Mouse (Mus musculus): ENCODE results near the gene Ralgps1. TPM values are rescaled to one million over a fixed set of nuclear protein-coding genes. Genes with fewer than 3 reads are reported as not detected.
A peak's percentile ranks its signal among the peaks of the same experiment; 100 is the strongest.

The Ralgps1 gene
- polyA plus RNA-seq, 1 experiment: 20.4 TPM

DNA sequence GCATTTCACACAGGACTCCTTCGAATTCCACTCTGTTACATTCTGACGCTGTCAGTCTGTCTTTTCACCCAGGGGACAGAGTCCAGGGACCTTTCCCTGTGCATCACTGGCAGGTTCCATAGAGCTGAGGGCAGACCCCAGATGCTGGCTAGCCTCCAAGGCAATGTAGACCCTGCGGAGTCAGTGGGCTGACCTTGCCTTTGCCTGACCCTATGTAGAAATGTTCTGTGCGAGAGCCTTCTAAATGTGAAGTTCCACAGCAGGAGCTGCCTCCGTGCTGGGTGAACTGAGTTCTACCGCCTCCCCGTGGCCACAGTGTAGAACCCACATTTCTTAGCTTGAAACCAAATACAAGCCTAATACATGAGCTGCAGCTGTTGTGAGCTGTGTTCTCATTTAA lies 30.9 kb upstream of the Ralgps1 start:
- TF ChIP-seq CTCF (IDR thresholded peaks at IDR 0.05; ENCODE audit: borderline replicate concordance, control insufficient read depth, extremely low read depth, insufficient read depth, low read length, poor library complexity) (peak; percentile 59; the same call in 1 of the 2 replicates), POLR2A (IDR thresholded peaks at IDR 0.05; ENCODE audit: control insufficient read depth, extremely low read depth, insufficient read depth, low read length, poor library complexity) (no peak)
- no peak overlapping the region for H3K27ac ChIP-seq (ENCODE audit: control insufficient read depth, insufficient read depth, low read length)
- H3K27me3 ChIP-seq (ENCODE audit: control insufficient read depth, insufficient read depth, low read length): no peaks in the 10 kb centered on the region
- peak; percentile 51 for DNase-seq
- H3K36me3 ChIP-seq (ENCODE audit: control insufficient read depth, insufficient read depth, low read length): no peaks in the 10 kb centered on the region
- WGBS: 57% methylated on average over 7 of the region's 7 CpGs
- no peak overlapping the region for H3K4me3 ChIP-seq (ENCODE audit: control insufficient read depth, insufficient read depth, low read length)
- H3K4me1 ChIP-seq (replicated peaks; ENCODE audit: control insufficient read depth, insufficient read depth, low read length): peaks cover 14% of the 10 kb centered on the region

DNA sequence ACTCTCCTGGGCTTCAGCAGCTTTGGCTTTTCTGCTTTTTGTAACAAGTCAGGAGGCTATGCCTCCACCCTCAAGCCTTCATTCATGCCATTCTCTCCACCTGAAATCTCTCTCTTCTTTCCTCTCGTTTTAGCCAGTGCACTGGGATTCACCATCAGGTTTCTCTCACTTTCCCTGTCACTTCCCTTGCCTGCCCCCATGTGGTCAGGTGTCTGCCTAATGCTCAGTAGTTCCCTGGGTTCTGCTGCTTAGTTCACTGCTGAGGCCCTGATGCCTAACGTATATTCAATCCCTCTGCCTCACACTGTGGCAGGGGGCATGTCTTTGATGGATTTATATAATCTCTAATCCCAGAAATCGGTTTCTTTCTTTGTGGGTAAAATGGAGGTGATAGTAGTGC lies 29.9 kb upstream of the Ralgps1 start:
- Histone ChIP-seq H3K27me3 (ENCODE audit: control insufficient read depth, insufficient read depth, low read length) (no peaks in the 10 kb centered on the region), H3K4me3 (ENCODE audit: control insufficient read depth, insufficient read depth, low read length) (no peak overlapping the region), H3K36me3 (ENCODE audit: control insufficient read depth, insufficient read depth, low read length) (no peaks in the 10 kb centered on the region), H3K27ac (ENCODE audit: control insufficient read depth, insufficient read depth, low read length) (no peak overlapping the region), H3K4me1 (replicated peaks; ENCODE audit: control insufficient read depth, insufficient read depth, low read length) (peaks cover 14% of the 10 kb centered on the region)
- 74% methylated on average over 3 of the region's 3 CpGs for WGBS
- TF ChIP-seq CTCF (IDR thresholded peaks at IDR 0.05; ENCODE audit: borderline replicate concordance, control insufficient read depth, extremely low read depth, insufficient read depth, low read length, poor library complexity) (no peak), POLR2A (IDR thresholded peaks at IDR 0.05; ENCODE audit: control insufficient read depth, extremely low read depth, insufficient read depth, low read length, poor library complexity) (no peak)
- peak; percentile 16 for DNase-seq

DNA sequence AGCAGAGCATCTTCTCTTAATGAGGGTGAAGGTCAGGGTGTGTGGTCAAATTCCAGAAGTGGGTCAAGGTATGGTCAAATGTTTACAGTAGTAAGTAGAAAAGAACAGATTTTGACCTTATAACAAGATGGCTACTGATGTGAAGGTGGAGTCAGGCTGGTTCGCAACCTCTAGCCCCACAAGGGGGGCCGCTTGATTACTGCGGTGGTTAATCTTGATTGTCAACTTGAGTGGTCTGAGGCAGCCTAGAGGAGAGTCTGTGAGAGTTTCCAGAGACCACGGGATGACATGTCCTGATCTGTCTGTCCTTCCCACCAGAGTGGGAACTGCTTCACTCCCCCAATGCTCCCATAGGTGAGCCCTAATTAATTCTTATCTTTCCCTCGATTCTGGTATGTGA lies 29.3 kb upstream of the Ralgps1 start:
- no peak for DNase-seq
- H3K4me1 ChIP-seq (replicated peaks; ENCODE audit: control insufficient read depth, insufficient read depth, low read length): peaks cover 14% of the 10 kb centered on the region
- no peak overlapping the region for H3K4me3 ChIP-seq (ENCODE audit: control insufficient read depth, insufficient read depth, low read length)
- TF ChIP-seq POLR2A (IDR thresholded peaks at IDR 0.05; ENCODE audit: control insufficient read depth, extremely low read depth, insufficient read depth, low read length, poor library complexity): no peak
- no peak for TF ChIP-seq CTCF (IDR thresholded peaks at IDR 0.05; ENCODE audit: borderline replicate concordance, control insufficient read depth, extremely low read depth, insufficient read depth, low read length, poor library complexity)
- H3K27ac ChIP-seq (ENCODE audit: control insufficient read depth, insufficient read depth, low read length): no peak overlapping the region
- H3K27me3 ChIP-seq (ENCODE audit: control insufficient read depth, insufficient read depth, low read length): no peaks in the 10 kb centered on the region
- WGBS: 90% methylated on average over 5 of the region's 5 CpGs
- no peaks in the 10 kb centered on the region for H3K36me3 ChIP-seq (ENCODE audit: control insufficient read depth, insufficient read depth, low read length)

DNA sequence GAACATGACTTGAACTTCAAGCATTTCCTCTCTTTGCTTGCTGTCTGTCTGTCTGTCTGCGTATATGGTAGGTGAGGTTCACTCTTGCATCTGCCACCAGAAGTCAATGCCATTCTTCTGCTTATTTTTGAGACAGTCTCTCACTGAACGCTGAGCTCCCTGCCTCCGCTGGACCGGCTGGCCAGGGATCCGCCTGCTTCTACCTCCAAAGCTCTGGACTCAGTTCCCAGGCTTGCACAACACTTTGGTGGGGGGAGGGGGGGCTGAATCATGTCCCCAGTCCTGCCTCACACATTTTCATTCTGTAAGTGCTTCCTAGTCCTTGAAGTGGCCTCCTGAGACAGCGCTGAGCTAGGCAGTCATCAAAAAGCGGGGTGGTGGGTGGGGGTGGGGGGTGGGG lies 27.8 kb upstream of the Ralgps1 start:
- WGBS: 91% methylated on average over 7 of the region's 7 CpGs
- Histone ChIP-seq H3K36me3 (ENCODE audit: control insufficient read depth, insufficient read depth, low read length) (no peaks in the 10 kb centered on the region), H3K27me3 (ENCODE audit: control insufficient read depth, insufficient read depth, low read length) (no peaks in the 10 kb centered on the region), H3K4me3 (ENCODE audit: control insufficient read depth, insufficient read depth, low read length) (no peak overlapping the region), H3K4me1 (replicated peaks; ENCODE audit: control insufficient read depth, insufficient read depth, low read length) (peaks cover 11% of the 10 kb centered on the region), H3K27ac (ENCODE audit: control insufficient read depth, insufficient read depth, low read length) (no peak overlapping the region)
- TF ChIP-seq CTCF (IDR thresholded peaks at IDR 0.05; ENCODE audit: borderline replicate concordance, control insufficient read depth, extremely low read depth, insufficient read depth, low read length, poor library complexity) (no peak), POLR2A (IDR thresholded peaks at IDR 0.05; ENCODE audit: control insufficient read depth, extremely low read depth, insufficient read depth, low read length, poor library complexity) (no peak)
- no peak for DNase-seq

DNA sequence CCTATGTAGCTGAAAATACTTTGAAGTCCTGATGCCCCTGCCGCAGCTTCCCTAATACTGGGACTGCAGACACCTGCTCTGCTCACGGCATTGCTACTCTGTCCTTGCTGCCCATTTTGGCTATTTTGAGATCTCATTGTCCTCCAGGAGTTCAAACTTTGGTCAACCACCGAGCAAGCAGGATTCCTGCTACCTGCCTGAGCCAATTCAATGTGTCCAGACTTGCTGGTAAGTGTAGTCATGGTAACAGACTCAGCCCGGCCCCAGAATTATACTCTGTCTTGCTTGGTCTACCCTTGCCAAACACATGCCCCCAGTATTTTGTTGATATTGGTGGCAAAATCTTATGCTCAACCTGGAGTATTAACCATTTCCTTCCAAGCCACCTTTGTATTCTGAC lies 25.8 kb upstream of the Ralgps1 start:
- Histone ChIP-seq H3K27me3 (ENCODE audit: control insufficient read depth, insufficient read depth, low read length) (no peaks in the 10 kb centered on the region), H3K36me3 (ENCODE audit: control insufficient read depth, insufficient read depth, low read length) (no peaks in the 10 kb centered on the region), H3K4me1 (replicated peaks; ENCODE audit: control insufficient read depth, insufficient read depth, low read length) (no peaks in the 10 kb centered on the region), H3K27ac (ENCODE audit: control insufficient read depth, insufficient read depth, low read length) (no peak overlapping the region), H3K4me3 (ENCODE audit: control insufficient read depth, insufficient read depth, low read length) (no peak overlapping the region)
- no peak for TF ChIP-seq POLR2A (IDR thresholded peaks at IDR 0.05; ENCODE audit: control insufficient read depth, extremely low read depth, insufficient read depth, low read length, poor library complexity)
- no peak for TF ChIP-seq CTCF (IDR thresholded peaks at IDR 0.05; ENCODE audit: borderline replicate concordance, control insufficient read depth, extremely low read depth, insufficient read depth, low read length, poor library complexity)
- DNase-seq: no peak
- 87% methylated on average over 4 of the region's 4 CpGs for WGBS

DNA sequence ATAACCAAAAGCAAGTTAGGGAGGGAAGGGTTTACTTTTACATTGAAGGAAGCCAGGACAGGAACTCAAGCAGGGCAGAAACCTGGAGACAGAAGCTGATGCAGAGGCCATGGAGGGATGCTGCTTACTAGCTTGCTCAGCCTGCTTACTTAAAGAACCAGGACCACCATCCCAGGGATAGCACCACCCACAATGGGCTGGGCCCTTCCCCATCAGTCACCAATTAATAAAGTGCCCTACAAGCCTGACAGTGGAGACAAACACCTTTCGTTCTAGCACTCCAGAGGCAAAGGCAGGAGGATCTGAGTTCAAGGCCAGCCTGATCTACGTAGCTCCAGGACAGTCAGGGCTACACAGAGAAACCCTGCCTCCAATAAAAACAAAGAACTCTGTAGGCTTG lies 23.8 kb upstream of the Ralgps1 start:
- Histone ChIP-seq H3K36me3 (ENCODE audit: control insufficient read depth, insufficient read depth, low read length) (no peaks in the 10 kb centered on the region), H3K4me1 (replicated peaks; ENCODE audit: control insufficient read depth, insufficient read depth, low read length) (no peaks in the 10 kb centered on the region), H3K27me3 (ENCODE audit: control insufficient read depth, insufficient read depth, low read length) (no peaks in the 10 kb centered on the region), H3K27ac (ENCODE audit: control insufficient read depth, insufficient read depth, low read length) (no peak overlapping the region), H3K4me3 (ENCODE audit: control insufficient read depth, insufficient read depth, low read length) (no peak overlapping the region)
- 97% methylated on average over 2 of the region's 2 CpGs for WGBS
- TF ChIP-seq CTCF (IDR thresholded peaks at IDR 0.05; ENCODE audit: borderline replicate concordance, control insufficient read depth, extremely low read depth, insufficient read depth, low read length, poor library complexity): no peak
- no peak for TF ChIP-seq POLR2A (IDR thresholded peaks at IDR 0.05; ENCODE audit: control insufficient read depth, extremely low read depth, insufficient read depth, low read length, poor library complexity)
- DNase-seq: no peak

DNA sequence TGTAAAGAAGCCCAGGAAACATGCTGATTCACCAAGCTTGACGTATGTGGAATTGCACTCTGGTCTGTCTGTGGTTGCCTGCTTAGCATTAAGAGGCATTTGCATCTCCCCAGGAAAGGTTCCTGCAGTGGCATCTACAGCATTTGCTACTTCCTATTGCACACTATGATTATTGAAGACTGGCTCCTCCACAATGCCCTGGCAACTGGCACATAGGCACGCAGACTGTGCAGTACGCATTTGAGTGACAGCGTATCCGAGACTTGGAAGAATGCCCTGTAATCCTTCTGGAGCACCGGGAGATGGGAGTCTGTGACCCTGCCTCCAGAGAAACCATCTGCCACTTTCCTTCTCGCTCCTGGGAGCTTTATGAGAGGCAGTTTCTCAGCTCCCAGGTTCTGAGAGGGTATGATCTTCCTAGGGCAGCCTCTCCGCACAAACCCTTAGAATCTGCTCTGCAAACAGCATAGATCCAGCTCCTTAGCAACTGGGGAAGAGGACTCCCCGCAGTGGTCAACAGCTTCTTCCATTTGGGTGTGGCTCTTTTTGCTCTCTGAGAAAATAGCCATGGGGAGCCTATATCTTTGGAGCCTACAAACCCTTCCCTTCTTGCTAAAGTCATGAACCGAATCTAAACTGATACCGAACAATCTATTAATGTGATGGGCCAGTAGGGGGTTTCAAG lies 22.8 kb upstream of the Ralgps1 start:
- Histone ChIP-seq H3K4me1 (replicated peaks; ENCODE audit: control insufficient read depth, insufficient read depth, low read length) (no peaks in the 10 kb centered on the region), H3K4me3 (ENCODE audit: control insufficient read depth, insufficient read depth, low read length) (no peak overlapping the region), H3K27ac (ENCODE audit: control insufficient read depth, insufficient read depth, low read length) (no peak overlapping the region), H3K36me3 (ENCODE audit: control insufficient read depth, insufficient read depth, low read length) (no peaks in the 10 kb centered on the region), H3K27me3 (ENCODE audit: control insufficient read depth, insufficient read depth, low read length) (no peaks in the 10 kb centered on the region)
- no peak for DNase-seq
- 89% methylated on average over 11 of the region's 11 CpGs for WGBS
- TF ChIP-seq CTCF (IDR thresholded peaks at IDR 0.05; ENCODE audit: borderline replicate concordance, control insufficient read depth, extremely low read depth, insufficient read depth, low read length, poor library complexity): no peak
- no peak for TF ChIP-seq POLR2A (IDR thresholded peaks at IDR 0.05; ENCODE audit: control insufficient read depth, extremely low read depth, insufficient read depth, low read length, poor library complexity)

Measured in thymus, adult 2 months (tissue).